Mouse (Mus musculus): ENCODE measurements around the gene Ces2h. TPM values are rescaled to one million over a fixed set of nuclear protein-coding genes. Genes with fewer than 3 reads are reported as not detected.

Ces2h gene
- total RNA-seq (2023; ENCODE audit: inconsistent age): not detected in 4 replicates

GRCm38 (mm10) chr8:105000586-105000985 is at the start of gene Ces2h:
Gene Ces2h, plus strand, starts transcription at chr8:105000853.

GRCm38 (mm10) chr8:104961537-104961961 is 39.1 kb upstream of the Ces2h start, which contains the start of gene Ces2g:
Gene Ces2g, plus strand, starts transcription at chr8:104961718.

GRCm38 (mm10) chr8:105048371-105048854 is 47.8 kb downstream of the Ces2h start, which contains the start of gene Ces3a:
Gene Ces3a, plus strand, starts transcription at chr8:105048601.

Other genes with a start within 250 kb of the Ces2h start
- gene Ces2b, start 169.3 kb upstream of the Ces2h start, total RNA-seq (2023; ENCODE audit: inconsistent age): not detected in 4 replicates
- not detected in 4 replicates for gene Ces2c, start 153.8 kb upstream of the Ces2h start, total RNA-seq (2023; ENCODE audit: inconsistent age)
- gene Ces2e, start 74.6 kb upstream of the Ces2h start, total RNA-seq (2023; ENCODE audit: inconsistent age): not detected in 4 replicates
- gene Ces2f, start 53.5 kb upstream of the Ces2h start, total RNA-seq (2023; ENCODE audit: inconsistent age): not detected in 4 replicates
- 0.18 to 0.26 TPM in 2 of 4 replicates, not detected in the others for gene Ces2g, start 39.1 kb upstream of the Ces2h start, total RNA-seq (2023; ENCODE audit: inconsistent age)
- not detected in 4 replicates for gene Ces3a, start 47.7 kb downstream of the Ces2h start, total RNA-seq (2023; ENCODE audit: inconsistent age)
- not detected in 4 replicates for gene Ces3b, start 82.9 kb downstream of the Ces2h start, total RNA-seq (2023; ENCODE audit: inconsistent age)
- not detected in 4 replicates for gene Ces4a, start 130.9 kb downstream of the Ces2h start, total RNA-seq (2023; ENCODE audit: inconsistent age)
- 88.9 to 106 TPM (median 97.3 TPM) in 4 replicates for gene Cbfb, start 169.8 kb downstream of the Ces2h start, total RNA-seq (2023; ENCODE audit: inconsistent age)
- gene D230025D16Rik, start 224.3 kb downstream of the Ces2h start, total RNA-seq (2023; ENCODE audit: inconsistent age): 22.9 to 29.6 TPM (median 24.6 TPM) in 4 replicates